Comparison of ENCODE assay signal across 15 mouse cellular contexts in the genomic region with DNA sequence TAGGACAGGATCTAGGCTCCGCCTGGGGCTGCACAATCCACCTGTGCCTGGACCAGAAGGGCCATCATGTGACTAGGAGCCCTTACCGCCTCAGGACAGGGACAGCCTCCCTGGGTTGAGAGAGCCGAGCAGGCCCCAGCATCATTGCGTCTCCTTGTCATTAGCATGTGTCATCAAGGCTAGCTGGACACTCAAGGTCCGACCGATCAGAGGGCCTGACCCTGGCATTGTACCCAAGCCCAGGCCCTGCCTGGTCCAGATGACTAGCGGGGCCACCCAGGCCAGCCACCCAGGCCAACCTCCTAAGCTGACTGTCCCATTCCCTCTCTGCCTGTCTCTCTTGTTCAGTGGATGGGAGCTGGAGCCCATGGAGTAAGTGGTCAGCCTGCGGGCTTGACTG.
"Had no signal": no experiment of that assay in that cellular context is flagged by ENCODE, and none has a peak within 500 bp of the region (broad histone marks: within the 10 kb centered on the region; RNA-seq: fewer than 3 reads in every experiment).

No protein-coding gene starts in this region.

- H3K36me3 ChIP-seq: limb, embryonic 12.5 days; limb, embryonic 15.5 days; stomach, embryonic 15.5 days had no signal

- DNase-seq: kidney, adult 9 months; kidney, postnatal 14 days; kidney, postnatal 4 days; left cerebral cortex, postnatal 4 days; liver, postnatal 0 days; lung, embryonic 14.5 days; midbrain, embryonic 14.5 days; thymus, postnatal 25 days had no signal

- H3K27me3 ChIP-seq: stomach, embryonic 15.5 days had no signal

- H3K4me2 ChIP-seq: limb, embryonic 12.5 days; limb, embryonic 15.5 days; liver, embryonic 11.5 days; lung, embryonic 14.5 days; stomach, embryonic 15.5 days had no signal

- ATAC-seq: liver, postnatal 0 days; lung, postnatal 0 days had no signal

- H3K9ac ChIP-seq: limb, embryonic 12.5 days; limb, embryonic 15.5 days; liver, embryonic 14.5 days; liver, postnatal 0 days; lung, embryonic 14.5 days; stomach, embryonic 15.5 days had no signal

- H3K27ac ChIP-seq: limb, embryonic 12.5 days; limb, embryonic 15.5 days; liver, embryonic 14.5 days; macrophage; stomach, embryonic 15.5 days had no signal

- H3K4me1 ChIP-seq: limb, embryonic 12.5 days; limb, embryonic 15.5 days; stomach, embryonic 15.5 days had no signal

- H3K4me3 ChIP-seq: limb, embryonic 12.5 days; limb, embryonic 15.5 days; stomach, embryonic 15.5 days had no signal

- H3K9me3 ChIP-seq: limb, embryonic 12.5 days; limb, embryonic 15.5 days; stomach, embryonic 15.5 days had no signal
